Mouse (Mus musculus) testis, adult 2 months (tissue): ENCODE data around the gene Nrgn.

ENCODE experiments used
- CTCF ChIP-seq: fragments of 200-500 bp; IDR thresholded peaks from 2 replicates; pipeline ENCODE4 v1.5.1; 2012; ENCODE audit warnings: low read depth, mild to moderate bottlenecking, inconsistent platforms, low read length, moderate library complexity; ENCODE audit not compliant: control insufficient read depth, insufficient read depth, insufficient replicate concordance
- POLR2A ChIP-seq: fragments of 200-500 bp; IDR thresholded peaks from 2 replicates; pipeline ENCODE4 v1.6.1; 2012; ENCODE audit warnings: low read depth, mild to moderate bottlenecking, inconsistent platforms, low read length, moderate library complexity; ENCODE audit not compliant: control insufficient read depth

DNA sequence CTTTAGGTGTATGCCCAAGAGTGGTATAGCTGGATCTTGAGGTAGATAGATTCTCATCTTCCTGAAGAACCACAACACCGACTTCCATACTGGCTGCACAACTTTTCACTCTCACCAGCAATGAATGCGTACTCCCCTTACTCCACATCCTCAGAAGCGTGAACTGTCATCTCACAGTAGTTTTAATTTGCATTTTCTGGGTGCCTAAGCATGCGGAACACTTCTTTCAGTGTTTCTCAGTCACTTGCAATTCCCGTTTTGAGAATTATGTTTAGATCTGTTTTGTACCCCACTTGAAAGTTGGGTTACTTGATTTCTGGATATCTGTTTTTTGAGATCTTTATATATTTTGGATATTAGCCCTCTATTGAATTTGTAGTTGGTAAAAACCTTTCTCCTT lies 30.9 kb upstream of the Nrgn start:
- TF ChIP-seq POLR2A = no peak
- no peak for TF ChIP-seq CTCF
